Mouse (Mus musculus): ENCODE data around the gene Il1f6.

DNA sequence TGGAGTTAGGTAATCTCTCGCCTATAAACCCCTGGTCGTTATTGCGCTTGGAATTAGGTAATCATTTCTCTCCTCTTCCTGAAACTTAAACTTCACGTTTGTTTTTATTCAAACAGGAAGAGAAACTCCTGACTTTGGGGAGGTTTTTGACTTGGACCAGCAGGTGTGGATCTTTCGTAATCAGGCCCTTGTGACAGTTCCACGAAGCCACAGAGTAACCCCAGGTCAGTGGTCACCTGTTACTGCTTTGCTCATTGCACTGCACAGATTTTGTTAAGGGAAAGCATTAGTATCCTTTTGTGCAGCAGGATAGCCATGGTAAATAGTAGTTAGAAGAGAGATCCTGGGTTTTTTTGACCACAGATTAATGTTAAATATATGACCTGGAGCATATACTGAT lies 27.6 kb upstream of the Il1f6 start:
- TF ChIP-seq POLR2A (IDR thresholded peaks at IDR 0.05; ENCODE audit: borderline replicate concordance, control insufficient read depth, low read depth, low read length) (no peak), CTCF (IDR thresholded peaks at IDR 0.05; ENCODE audit: control insufficient read depth, insufficient read depth, low read length) (no peak)
